Mouse (Mus musculus): Measurements from ENCODE around the gene Fmo5.
A peak's percentile ranks its signal among the peaks of the same experiment; 100 is the strongest.

The Fmo5 gene

GRCm38 (mm10) chr3:97628391-97629001 lies at the start of gene Fmo5:
Gene Fmo5 (plus strand): TSS chr3:97628804.
- DNase-seq (ENCODE audit: low spot score): peak; percentile 15

GRCm38 (mm10) chr3:97585383-97586160 lies 43.0 kb upstream of the Fmo5 start:
- DNase-seq (ENCODE audit: low spot score): peak; percentile 89

GRCm38 (mm10) chr3:97587656-97588055 lies 40.9 kb upstream of the Fmo5 start:
- no peak for DNase-seq (ENCODE audit: low spot score)

- DNase-seq (ENCODE audit: low spot score): no peak
Observed at GRCm38 (mm10) chr3:97590699-97591098, 37.9 kb upstream of the Fmo5 start.

GRCm38 (mm10) chr3:97593089-97593488 lies 35.5 kb upstream of the Fmo5 start:
- DNase-seq (ENCODE audit: low spot score): no peak

GRCm38 (mm10) chr3:97594140-97594539 lies 34.5 kb upstream of the Fmo5 start:
- DNase-seq (ENCODE audit: low spot score): no peak

GRCm38 (mm10) chr3:97595066-97595465 lies 33.5 kb upstream of the Fmo5 start:
- DNase-seq (ENCODE audit: low spot score): no peak

- DNase-seq (ENCODE audit: low spot score): no peak
Observed at GRCm38 (mm10) chr3:97596796-97597195, 31.8 kb upstream of the Fmo5 start.

- DNase-seq (ENCODE audit: low spot score): no peak
Observed at GRCm38 (mm10) chr3:97600050-97600832, 28.4 kb upstream of the Fmo5 start.

- peak; percentile 19 for DNase-seq (ENCODE audit: low spot score)
Observed at GRCm38 (mm10) chr3:97609201-97609844, 19.3 kb upstream of the Fmo5 start.

GRCm38 (mm10) chr3:97609845-97610410 lies 18.7 kb upstream of the Fmo5 start, which contains the start of gene Chd1l:
Gene Chd1l (minus strand): TSS chr3:97610203.
- DNase-seq (ENCODE audit: low spot score): peak; percentile 91

GRCm38 (mm10) chr3:97611021-97611420 lies 17.6 kb upstream of the Fmo5 start:
- no peak for DNase-seq (ENCODE audit: low spot score)

GRCm38 (mm10) chr3:97615154-97615553 lies 13.4 kb upstream of the Fmo5 start:
- no peak for DNase-seq (ENCODE audit: low spot score)

- DNase-seq (ENCODE audit: low spot score): no peak
Observed at GRCm38 (mm10) chr3:97615933-97616332, 12.7 kb upstream of the Fmo5 start.

- DNase-seq (ENCODE audit: low spot score): no peak
Observed at GRCm38 (mm10) chr3:97617091-97617825, 11.3 kb upstream of the Fmo5 start.

- no peak for DNase-seq (ENCODE audit: low spot score)
Observed at GRCm38 (mm10) chr3:97617899-97618298, 10.7 kb upstream of the Fmo5 start.

GRCm38 (mm10) chr3:97620657-97621056 lies 7.9 kb upstream of the Fmo5 start:
- no peak for DNase-seq (ENCODE audit: low spot score)

GRCm38 (mm10) chr3:97624611-97625010 lies 4.0 kb upstream of the Fmo5 start:
- DNase-seq (ENCODE audit: low spot score): no peak

- no peak for DNase-seq (ENCODE audit: low spot score)
Observed at GRCm38 (mm10) chr3:97627893-97628292, 711 bp upstream of the Fmo5 start.

GRCm38 (mm10) chr3:97629941-97630340 lies 1.3 kb downstream of the Fmo5 start:
- DNase-seq (ENCODE audit: low spot score): no peak

- DNase-seq (ENCODE audit: low spot score): no peak
Observed at GRCm38 (mm10) chr3:97630746-97631145, 2.1 kb downstream of the Fmo5 start.
